Mouse (Mus musculus) limb, embryonic 11.5 days (tissue): ENCODE results near the gene Bcap29. TPM values are rescaled to one million over a fixed set of nuclear protein-coding genes. Genes with fewer than 3 reads are reported as not detected.

Experiments used
- ATAC-seq: fragments of 200-750 bp; cut with Nextera tagmentation; 2 replicates; pipeline ENCODE4 v1.8.0; 2017; ENCODE audit warnings: low read depth; ENCODE audit not compliant: insufficient number of reproducible peaks, low FRiP score, low TSS enrichment
- DNase-seq: peaks from one replicate; pipeline ENCODE4 v3.0.0-alpha.2; 2015; ENCODE audit warnings: low spot score
- H3K27ac ChIP-seq: fragments of 300-500 bp; sonication (generic); replicated peaks from 2 replicates; pipeline ENCODE4 v1.5.1; 2014; ENCODE audit warnings: low read depth, mild to moderate bottlenecking, low read length
- H3K27me3 ChIP-seq: fragments of 300-500 bp; sonication (generic); 2 replicates; pipeline ENCODE4 v1.6.1; 2014; ENCODE audit warnings: mild to moderate bottlenecking, low read length, mixed read lengths; ENCODE audit not compliant: control insufficient read depth, insufficient read depth
- H3K36me3 ChIP-seq: fragments of 300-500 bp; sonication (generic); 2 replicates; pipeline ENCODE4 v1.6.1; 2014; ENCODE audit warnings: mild to moderate bottlenecking, low read length, moderate library complexity, mixed read lengths; ENCODE audit not compliant: control insufficient read depth, insufficient read depth
- H3K4me1 ChIP-seq: fragments of 300-500 bp; sonication (generic); 2 replicates; pipeline ENCODE4 v1.6.1; 2014; ENCODE audit warnings: low read length, mixed read lengths; ENCODE audit not compliant: control insufficient read depth, insufficient read depth
- H3K4me2 ChIP-seq: fragments of 300-500 bp; sonication (generic); 2 replicates; pipeline ENCODE4 v1.6.1; 2014; ENCODE audit warnings: low read depth, mild to moderate bottlenecking, moderate library complexity; ENCODE audit not compliant: severe bottlenecking
- H3K4me3 ChIP-seq: fragments of 300-500 bp; sonication (generic); 2 replicates; pipeline ENCODE4 v1.5.1; 2014; ENCODE audit warnings: low read depth, low read length
- H3K9ac ChIP-seq: fragments of 300-500 bp; sonication (generic); 2 replicates; pipeline ENCODE4 v1.6.1; 2014; ENCODE audit warnings: mild to moderate bottlenecking, low read length
- H3K9me3 ChIP-seq: fragments of 300-500 bp; sonication (generic); 2 replicates; pipeline ENCODE4 v1.6.1; 2016; ENCODE audit warnings: low read length; ENCODE audit not compliant: control insufficient read depth
- WGBS: fragments of 180-500 bp; shearing (Covaris S2); extraction: QIAGEN DNeasy Blood & Tissue Kit; methylation state at CpG from one replicate; pipeline ENCODE4 v1.1.7; 2014; 5-methylcytosine and 5-hydroxymethylcytosine counted together
- polyA plus RNA-seq: library from polyadenylated mRNA; unstranded; fragments of >200 nt; fragmentation: Nextera tagmentation; extraction: Ambion mirVana; gene quantifications from 2 replicates; pipeline ENCODE4 v1.2.1, GENCODE M21; 2014

Bcap29 gene
- polyA plus RNA-seq: 34.5 and 40.1 TPM in 2 replicates

GRCm38 (mm10) chr12:31634343-31635239 is at the start of gene Bcap29:
Bcap29 (minus strand) TSS chr12:31634658.
- DNase-seq (peak; percentile 82), ATAC-seq (peak; percentile 81)
- Histone ChIP-seq H3K9ac (peak within 1 kb of the TSS; percentile 88), H3K4me3 (peak within 1 kb of the TSS; percentile 47), H3K9me3 (no peaks in the 10 kb centered on the region), H3K36me3 (no peaks in the 10 kb centered on the region), H3K27me3 (no peaks in the 10 kb centered on the region), H3K27ac (no peak within 1 kb of the TSS), H3K4me1 (no peaks in the 10 kb centered on the region), H3K4me2 (peak within 1 kb of the TSS; percentile 57)
- WGBS: 2% methylated on average over 64 of the region's 73 CpGs

GRCm38 (mm10) chr12:31667187-31667586 is 32.7 kb upstream of the Bcap29 start:
- no peaks in the 10 kb centered on the region for H3K4me1 ChIP-seq
- DNase-seq (no peak), ATAC-seq (no peak)
- H3K9ac ChIP-seq: no peak overlapping the region
- no peaks in the 10 kb centered on the region for H3K27me3 ChIP-seq
- peaks cover 4% of the 10 kb centered on the region; the same call in 1 of the 2 replicates for H3K36me3 ChIP-seq
- 76% methylated on average over 3 of the region's 3 CpGs for WGBS
- no peak overlapping the region for H3K4me3 ChIP-seq
- H3K9me3 ChIP-seq: no peaks in the 10 kb centered on the region
- H3K27ac ChIP-seq: no peak overlapping the region
- H3K4me2 ChIP-seq: no peak overlapping the region

- ATAC-seq: no peak
- no peak for DNase-seq
- H3K9me3 ChIP-seq: no peaks in the 10 kb centered on the region
- no peak overlapping the region for H3K9ac ChIP-seq
- no peak overlapping the region for H3K27ac ChIP-seq
- 89% methylated on average over 6 of the region's 6 CpGs for WGBS
- H3K4me1 ChIP-seq: no peaks in the 10 kb centered on the region
- no peak overlapping the region for H3K4me2 ChIP-seq
- no peaks in the 10 kb centered on the region for H3K27me3 ChIP-seq
- H3K4me3 ChIP-seq: no peak overlapping the region
- peaks cover 4% of the 10 kb centered on the region; the same call in 1 of the 2 replicates for H3K36me3 ChIP-seq
Observed at GRCm38 (mm10) chr12:31665999-31666398, 31.5 kb upstream of the Bcap29 start.

GRCm38 (mm10) chr12:31656841-31657240 is 22.4 kb upstream of the Bcap29 start:
- no peak for DNase-seq
- no peak overlapping the region for H3K4me3 ChIP-seq
- H3K9ac ChIP-seq: no peak overlapping the region
- no peak for ATAC-seq
- no peaks in the 10 kb centered on the region for H3K36me3 ChIP-seq
- H3K4me1 ChIP-seq: no peaks in the 10 kb centered on the region; the same call in 1 of the 2 replicates
- no peak overlapping the region for H3K27ac ChIP-seq
- 88% methylated on average over 2 of the region's 2 CpGs for WGBS
- no peak overlapping the region for H3K4me2 ChIP-seq
- no peaks in the 10 kb centered on the region for H3K27me3 ChIP-seq
- no peaks in the 10 kb centered on the region for H3K9me3 ChIP-seq

- Histone ChIP-seq H3K9ac (peak overlapping the region; percentile 77), H3K9me3 (no peaks in the 10 kb centered on the region), H3K4me1 (no peaks in the 10 kb centered on the region; the same call in 1 of the 2 replicates), H3K27ac (no peak overlapping the region), H3K4me3 (peak overlapping the region; percentile 53), H3K4me2 (peak overlapping the region; percentile 49), H3K27me3 (no peaks in the 10 kb centered on the region), H3K36me3 (no peaks in the 10 kb centered on the region)
- peak; percentile 73 for ATAC-seq
- no peak for DNase-seq
- WGBS: under 1% methylated on average over 29 of the region's 29 CpGs
Observed at GRCm38 (mm10) chr12:31654965-31655477, 20.6 kb upstream of the Bcap29 start.

GRCm38 (mm10) chr12:31654197-31654964 is 19.9 kb upstream of the Bcap29 start, which contains the start of the genes Dus4l and Cog5:
Dus4l (minus strand) TSS chr12:31654826.
Cog5 (plus strand) TSS chr12:31654869.
- Histone ChIP-seq H3K9me3 (no peaks in the 10 kb centered on the region), H3K4me1 (no peaks in the 10 kb centered on the region; the same call in 1 of the 2 replicates), H3K4me2 (peak within 1 kb of the TSS; percentile 49), H3K36me3 (no peaks in the 10 kb centered on the region), H3K4me3 (peak within 1 kb of the TSS; percentile 53), H3K27me3 (no peaks in the 10 kb centered on the region), H3K9ac (peak within 1 kb of the TSS; percentile 77), H3K27ac (peak within 1 kb of the TSS; percentile 72; the same call in 1 of the 2 replicates)
- ATAC-seq (peak; percentile 94), DNase-seq (peak; percentile 99)
- WGBS: under 1% methylated on average over 45 of the region's 47 CpGs

GRCm38 (mm10) chr12:31653611-31654010 is 19.2 kb upstream of the Bcap29 start:
- DNase-seq (no peak), ATAC-seq (no peak)
- H3K9ac ChIP-seq: no peak overlapping the region
- H3K4me1 ChIP-seq: no peaks in the 10 kb centered on the region; the same call in 1 of the 2 replicates
- no peak overlapping the region for H3K27ac ChIP-seq
- no peaks in the 10 kb centered on the region for H3K36me3 ChIP-seq
- no peak overlapping the region for H3K4me3 ChIP-seq
- 80% methylated on average over 5 of the region's 5 CpGs for WGBS
- peak overlapping the region; percentile 22; the same call in 1 of the 2 replicates for H3K4me2 ChIP-seq
- H3K9me3 ChIP-seq: no peaks in the 10 kb centered on the region
- H3K27me3 ChIP-seq: no peaks in the 10 kb centered on the region

- no peaks in the 10 kb centered on the region for H3K9me3 ChIP-seq
- ATAC-seq (no peak), DNase-seq (no peak)
- no peak overlapping the region; the same call in 1 of the 2 replicates for H3K9ac ChIP-seq
- no peak overlapping the region for H3K4me3 ChIP-seq
- H3K27ac ChIP-seq: no peak overlapping the region
- no peaks in the 10 kb centered on the region for H3K4me1 ChIP-seq
- H3K4me2 ChIP-seq: peak overlapping the region; percentile 57; the same call in 1 of the 2 replicates
- no peaks in the 10 kb centered on the region for H3K27me3 ChIP-seq
- 90% methylated on average over 3 of the region's 3 CpGs for WGBS
- H3K36me3 ChIP-seq: no peaks in the 10 kb centered on the region
Observed at GRCm38 (mm10) chr12:31635240-31635607, 766 bp upstream of the Bcap29 start.
